Mouse (Mus musculus) myocyte (in vitro differentiated cells): ENCODE measurements around the gene Wdr62.

Experiments used
- CEBPB ChIP-seq: IDR thresholded peaks from 2 replicates; pipeline ENCODE4 v1.6.1; 2011; ENCODE audit warnings: mild to moderate bottlenecking, moderate library complexity; ENCODE audit not compliant: poor library complexity, insufficient read depth, severe bottlenecking
- MAX ChIP-seq: IDR thresholded peaks from one replicate; pipeline ENCODE4 v1.6.1; 2011; ENCODE audit warnings: low read depth, mild to moderate bottlenecking, control low read depth
- MYOD1 ChIP-seq, 3 experiments: IDR thresholded peaks; one replicate each; pipeline ENCODE4 v1.6.1; 2011; ENCODE audit warnings: control low read depth in 2 of 3, low read depth in 2 of 3, mild to moderate bottlenecking in 2 of 3, moderate library complexity in 1 of 3; ENCODE audit not compliant: insufficient read length in 2 of 3, control insufficient read depth in 1 of 3
- POLR2A ChIP-seq: IDR thresholded peaks from one replicate; pipeline ENCODE4 v1.6.1; 2011; ENCODE audit warnings: low read depth, mild to moderate bottlenecking, control low read depth, moderate library complexity; ENCODE audit not compliant: insufficient read length
- POLR2AphosphoS2 ChIP-seq: IDR thresholded peaks from one replicate; pipeline ENCODE4 v1.6.1; 2011; ENCODE audit warnings: low read depth, control low read depth; ENCODE audit not compliant: insufficient read length
- SRF ChIP-seq: IDR thresholded peaks from one replicate; pipeline ENCODE4 v1.6.1; 2011; ENCODE audit warnings: low read depth; ENCODE audit not compliant: control insufficient read depth, insufficient read length

GRCm38 (mm10) chr7:30266780-30267179, 13.4 kb downstream of the Wdr62 start:
- TF ChIP-seq POLR2A (no peak), MYOD1 (IDR thresholded peaks at IDR 0.05; ENCODE audit: control insufficient read depth in 1 of 3, insufficient read length in 2 of 3, low read depth in 2 of 3) (no peak), POLR2AphosphoS2 (no peak), CEBPB (no peak), MAX (no peak), SRF (no peak)
